Mouse (Mus musculus) lung, postnatal 14 days (tissue): ENCODE data around the gene Gm2056.
"Not testable (repeated sequence)": the region's sequence is repeated elsewhere in the genome, so short reads cannot be mapped to it uniquely, and the experiment has no call there.

ENCODE experiments used
- DNase-seq: peaks from one replicate; pipeline ENCODE4 v3.0.0; 2021

Gm2056 gene

GRCm38 (mm10) chr12:88026704-88027103, at the start of gene Gm2056:
TSS of gene Gm2056 (plus strand) at chr12:88027004.
- DNase-seq, result not testable (repeated sequence)

GRCm38 (mm10) chr12:87984000-87984399, 42.8 kb upstream of the Gm2056 start:
- not testable (repeated sequence) for DNase-seq

- DNase-seq, result not testable (repeated sequence)
Observed at GRCm38 (mm10) chr12:88004118-88004517, 22.7 kb upstream of the Gm2056 start.

- DNase-seq, result not testable (repeated sequence)
Observed at GRCm38 (mm10) chr12:88011548-88011947, 15.3 kb upstream of the Gm2056 start, which contains the start of gene Gm2075. TSS of gene Gm2075 (plus strand) at chr12:88011848.

- not testable (repeated sequence) for DNase-seq
Observed at GRCm38 (mm10) chr12:88018671-88019070, 8.1 kb upstream of the Gm2056 start, which contains the start of gene Gm6803. TSS of gene Gm6803 (minus strand) at chr12:88018771.

- DNase-seq, result not testable (repeated sequence)
Observed at GRCm38 (mm10) chr12:88032250-88032649, 5.4 kb downstream of the Gm2056 start.

GRCm38 (mm10) chr12:88039062-88039461, 12.3 kb downstream of the Gm2056 start:
- not testable (repeated sequence) for DNase-seq

- DNase-seq, result not testable (repeated sequence)
Observed at GRCm38 (mm10) chr12:88039703-88040102, 12.9 kb downstream of the Gm2056 start.

- not testable (repeated sequence) for DNase-seq
Observed at GRCm38 (mm10) chr12:88045226-88045625, 18.4 kb downstream of the Gm2056 start.
